Mouse (Mus musculus) megakaryocyte, embryonic 14.5 days (primary cell): ENCODE data around the gene Ptgds.

Experiments used
- FLI1 ChIP-seq: IDR thresholded peaks from 2 replicates; pipeline ENCODE4 v1.6.1; 2012; ENCODE audit warnings: low read length, inconsistent platforms, mixed read lengths
- GATA1 ChIP-seq: IDR thresholded peaks from 3 replicates; pipeline ENCODE4 v1.6.1; 2012; ENCODE audit warnings: mixed read lengths, low read length, inconsistent platforms, borderline replicate concordance

- TF ChIP-seq GATA1 (no peak), FLI1 (no peak)
These were observed 18.3 kb upstream of the Ptgds start for GRCm38 (mm10) chr2:25487965-25488670.
